Mouse (Mus musculus) heart, embryonic 15.5 days (tissue): ENCODE measurements at regions not wholly inside any gene's neighbourhood (a gene's known extent, or its start where the extent isn't known, plus 50 kb on each side); places are given as distances from the start of the nearest gene placed in this dataset.

ENCODE experiments used
- ATAC-seq: fragments of 200-750 bp; cut with Nextera tagmentation; replicated peaks from 2 replicates; pipeline ENCODE4 v1.8.0; 2017; ENCODE audit warnings: low read depth, moderate TSS enrichment; ENCODE audit not compliant: insufficient number of reproducible peaks, insufficient read depth, low FRiP score
- H3K27ac ChIP-seq: fragments of 300-500 bp; sonication (generic); 2 replicates; pipeline ENCODE4 v1.5.1; 2015; ENCODE audit warnings: mild to moderate bottlenecking, inconsistent platforms
- H3K27me3 ChIP-seq: fragments of 300-500 bp; sonication (generic); 2 replicates; pipeline ENCODE4 v1.6.1; 2015; ENCODE audit warnings: inconsistent platforms
- H3K36me3 ChIP-seq: fragments of 300-500 bp; sonication (generic); 2 replicates; pipeline ENCODE4 v1.6.1; 2015; ENCODE audit warnings: mild to moderate bottlenecking, inconsistent platforms
- H3K4me1 ChIP-seq: fragments of 300-500 bp; sonication (generic); replicated peaks from 2 replicates; pipeline ENCODE4 v1.6.1; 2015; ENCODE audit warnings: inconsistent platforms
- H3K4me2 ChIP-seq: fragments of 300-500 bp; sonication (generic); 2 replicates; pipeline ENCODE4 v1.6.1; 2015; ENCODE audit warnings: inconsistent platforms, mild to moderate bottlenecking, moderate library complexity
- H3K4me3 ChIP-seq: fragments of 300-500 bp; sonication (generic); 2 replicates; pipeline ENCODE4 v1.5.1; 2015; ENCODE audit warnings: mild to moderate bottlenecking, inconsistent platforms
- H3K9ac ChIP-seq: fragments of 300-500 bp; sonication (generic); 2 replicates; pipeline ENCODE4 v1.6.1; 2015; ENCODE audit warnings: mild to moderate bottlenecking, inconsistent platforms
- H3K9me3 ChIP-seq: fragments of 300-500 bp; sonication (generic); replicated peaks from 2 replicates; pipeline ENCODE4 v1.6.1; 2016; ENCODE audit warnings: inconsistent platforms
- WGBS: fragments of 180-500 bp; shearing (Covaris S2); methylation state at CpG from one replicate; pipeline ENCODE4 v1.1.7; 2015; ENCODE audit warnings: mixed read lengths; 5-methylcytosine and 5-hydroxymethylcytosine counted together

GRCm38 (mm10) chr6:49523184-49523583, 127.8 kb downstream of the Stk31 start:
- no peak for ATAC-seq
- Histone ChIP-seq H3K4me1 (no peaks in the 10 kb centered on the region), H3K9me3 (no peaks in the 10 kb centered on the region), H3K4me2 (no peak overlapping the region), H3K27ac (no peak overlapping the region), H3K36me3 (no peaks in the 10 kb centered on the region), H3K4me3 (no peak overlapping the region), H3K27me3 (no peaks in the 10 kb centered on the region), H3K9ac (no peak overlapping the region)
- 11% methylated on average over 1 of the region's 1 CpGs for WGBS

GRCm38 (mm10) chr6:49523696-49524095, 128.3 kb downstream of the Stk31 start:
- H3K27ac ChIP-seq, result no peak overlapping the region
- no peak overlapping the region for H3K4me3 ChIP-seq
- ATAC-seq, result no peak
- no peak overlapping the region for H3K4me2 ChIP-seq
- no peaks in the 10 kb centered on the region for H3K9me3 ChIP-seq
- H3K27me3 ChIP-seq, result no peaks in the 10 kb centered on the region
- H3K4me1 ChIP-seq, result no peaks in the 10 kb centered on the region
- H3K36me3 ChIP-seq, result no peaks in the 10 kb centered on the region
- WGBS, result 84% methylated on average over 7 of the region's 7 CpGs
- H3K9ac ChIP-seq, result no peak overlapping the region

GRCm38 (mm10) chr6:49533956-49534355, 138.6 kb downstream of the Stk31 start:
- Histone ChIP-seq H3K27ac (no peak overlapping the region), H3K9ac (no peak overlapping the region), H3K4me1 (no peaks in the 10 kb centered on the region), H3K27me3 (no peaks in the 10 kb centered on the region), H3K4me3 (no peak overlapping the region), H3K4me2 (no peak overlapping the region), H3K36me3 (no peaks in the 10 kb centered on the region), H3K9me3 (no peaks in the 10 kb centered on the region)
- ATAC-seq, result no peak
- WGBS, result 97% methylated on average over 9 of the region's 9 CpGs

- no peaks in the 10 kb centered on the region for H3K9me3 ChIP-seq
- no peaks in the 10 kb centered on the region for H3K27me3 ChIP-seq
- no peak overlapping the region for H3K4me3 ChIP-seq
- H3K36me3 ChIP-seq, result no peaks in the 10 kb centered on the region
- no peak overlapping the region for H3K9ac ChIP-seq
- H3K27ac ChIP-seq, result no peak overlapping the region
- no peak overlapping the region for H3K4me2 ChIP-seq
- no peak for ATAC-seq
- no peaks in the 10 kb centered on the region for H3K4me1 ChIP-seq
- WGBS, result 52% methylated on average over 3 of the region's 3 CpGs
Measured at GRCm38 (mm10) chr6:49534551-49534950, 139.1 kb downstream of the Stk31 start.

GRCm38 (mm10) chr6:49544946-49545345, 149.5 kb downstream of the Stk31 start:
- ATAC-seq, result no peak
- Histone ChIP-seq H3K36me3 (no peaks in the 10 kb centered on the region), H3K9me3 (no peaks in the 10 kb centered on the region), H3K4me3 (no peak overlapping the region), H3K9ac (no peak overlapping the region), H3K4me2 (no peak overlapping the region), H3K27me3 (no peaks in the 10 kb centered on the region), H3K4me1 (no peaks in the 10 kb centered on the region), H3K27ac (no peak overlapping the region)
- 87% methylated on average over 7 of the region's 7 CpGs for WGBS

- H3K36me3 ChIP-seq, result no peaks in the 10 kb centered on the region
- 75% methylated on average over 10 of the region's 10 CpGs for WGBS
- no peaks in the 10 kb centered on the region for H3K4me1 ChIP-seq
- H3K27me3 ChIP-seq, result no peaks in the 10 kb centered on the region
- H3K4me3 ChIP-seq, result no peak overlapping the region
- no peak for ATAC-seq
- H3K4me2 ChIP-seq, result no peak overlapping the region
- no peak overlapping the region for H3K27ac ChIP-seq
- no peaks in the 10 kb centered on the region for H3K9me3 ChIP-seq
- no peak overlapping the region for H3K9ac ChIP-seq
Measured at GRCm38 (mm10) chr6:49555069-49555468, 159.7 kb downstream of the Stk31 start.

- H3K9me3 ChIP-seq, result no peaks in the 10 kb centered on the region
- no peaks in the 10 kb centered on the region for H3K27me3 ChIP-seq
- 55% methylated on average over 1 of the region's 1 CpGs for WGBS
- no peaks in the 10 kb centered on the region for H3K4me1 ChIP-seq
- no peak overlapping the region for H3K9ac ChIP-seq
- H3K36me3 ChIP-seq, result no peaks in the 10 kb centered on the region
- no peak overlapping the region for H3K4me3 ChIP-seq
- H3K27ac ChIP-seq, result no peak overlapping the region
- no peak overlapping the region for H3K4me2 ChIP-seq
- no peak for ATAC-seq
Measured at GRCm38 (mm10) chr6:49558508-49558907, 163.1 kb downstream of the Stk31 start.

- no peaks in the 10 kb centered on the region for H3K4me1 ChIP-seq
- no peak overlapping the region for H3K27ac ChIP-seq
- H3K4me2 ChIP-seq, result no peak overlapping the region
- H3K9ac ChIP-seq, result no peak overlapping the region
- H3K36me3 ChIP-seq, result no peaks in the 10 kb centered on the region
- H3K9me3 ChIP-seq, result no peaks in the 10 kb centered on the region
- 89% methylated on average over 11 of the region's 11 CpGs for WGBS
- H3K27me3 ChIP-seq, result no peaks in the 10 kb centered on the region
- ATAC-seq, result no peak
- H3K4me3 ChIP-seq, result no peak overlapping the region
Measured at GRCm38 (mm10) chr6:49559112-49559511, 163.7 kb downstream of the Stk31 start.

- no peak for ATAC-seq
- Histone ChIP-seq H3K27ac (no peak overlapping the region), H3K4me1 (no peaks in the 10 kb centered on the region), H3K4me3 (no peak overlapping the region), H3K9ac (no peak overlapping the region), H3K4me2 (no peak overlapping the region), H3K27me3 (no peaks in the 10 kb centered on the region), H3K9me3 (no peaks in the 10 kb centered on the region), H3K36me3 (no peaks in the 10 kb centered on the region)
- 68% methylated on average over 6 of the region's 6 CpGs for WGBS
Measured at GRCm38 (mm10) chr6:49578340-49578739, 182.9 kb downstream of the Stk31 start.

GRCm38 (mm10) chr6:49579691-49580090, 184.3 kb downstream of the Stk31 start:
- ATAC-seq, result no peak
- no peak overlapping the region for H3K9ac ChIP-seq

GRCm38 (mm10) chr6:49582040-49582707, 186.8 kb downstream of the Stk31 start:
- no peaks in the 10 kb centered on the region for H3K4me1 ChIP-seq
- H3K9ac ChIP-seq, result no peak overlapping the region
- 53% methylated on average over 8 of the region's 8 CpGs for WGBS

More at GRCm38 (mm10) chr6:49579691-49580090, 184.3 kb downstream of the Stk31 start:
- H3K27ac ChIP-seq, result no peak overlapping the region
- H3K36me3 ChIP-seq, result no peaks in the 10 kb centered on the region
- no peaks in the 10 kb centered on the region for H3K27me3 ChIP-seq
- WGBS, result 48% methylated on average over 4 of the region's 4 CpGs
- no peak overlapping the region for H3K4me2 ChIP-seq
- no peaks in the 10 kb centered on the region for H3K9me3 ChIP-seq
- no peaks in the 10 kb centered on the region for H3K4me1 ChIP-seq
- no peak overlapping the region for H3K4me3 ChIP-seq

GRCm38 (mm10) chr6:49586553-49586952, 191.1 kb downstream of the Stk31 start:
- Histone ChIP-seq H3K27ac (no peak overlapping the region), H3K4me3 (no peak overlapping the region), H3K4me2 (no peak overlapping the region), H3K9me3 (no peaks in the 10 kb centered on the region), H3K4me1 (peaks cover 9% of the 10 kb centered on the region), H3K9ac (no peak overlapping the region), H3K27me3 (no peaks in the 10 kb centered on the region), H3K36me3 (no peaks in the 10 kb centered on the region)
- ATAC-seq, result no peak
- WGBS, result 54% methylated on average over 5 of the region's 5 CpGs

More at GRCm38 (mm10) chr6:49582040-49582707, 186.8 kb downstream of the Stk31 start:
- Histone ChIP-seq H3K27me3 (no peaks in the 10 kb centered on the region), H3K36me3 (no peaks in the 10 kb centered on the region), H3K27ac (no peak overlapping the region), H3K4me3 (no peak overlapping the region), H3K4me2 (no peak overlapping the region), H3K9me3 (no peaks in the 10 kb centered on the region)
- no peak for ATAC-seq
